In genomic region chr14:24551472-24551783, GRCm38 (mm10) we compare ENCODE assay signal across 14 mouse cellular contexts.
DNase-seq lines count a peak whose midpoint lies in the region; ATAC-seq and TF ChIP-seq lines count a peak whose summit lies in the region.
"Had no signal": no experiment of that assay in that cellular context is flagged by ENCODE, and none has a peak within 500 bp of the region (broad histone marks: within the 10 kb centered on the region; RNA-seq: fewer than 3 reads in every experiment).

No protein-coding gene starts in this region.

- no peaks in the 10 kb centered on the region for H3K36me3 ChIP-seq in forebrain, postnatal 0 days (ENCODE audit: insufficient read depth)
- no peaks in the 10 kb centered on the region for H3K36me3 ChIP-seq in midbrain, embryonic 10.5 days
- H3K36me3 ChIP-seq in neural tube, embryonic 13.5 days, result no peaks in the 10 kb centered on the region
- H3K36me3 ChIP-seq: heart, embryonic 15.5 days had no signal

- no peak overlapping the region for H3K4me2 ChIP-seq in forebrain, postnatal 0 days (ENCODE audit: low read depth)
- H3K4me2 ChIP-seq in neural tube, embryonic 13.5 days, result no peak overlapping the region
- H3K4me2 ChIP-seq: heart, embryonic 15.5 days; lung, embryonic 14.5 days had no signal

- no peaks in the 10 kb centered on the region for H3K27me3 ChIP-seq in forebrain, postnatal 0 days (ENCODE audit: insufficient read depth, low read length)
- H3K27me3 ChIP-seq in midbrain, embryonic 10.5 days (ENCODE audit: low read depth, poor library complexity, severe bottlenecking), result no peaks in the 10 kb centered on the region
- H3K27me3 ChIP-seq in neural tube, embryonic 13.5 days, result no peaks in the 10 kb centered on the region
- H3K27me3 ChIP-seq: heart, embryonic 15.5 days had no signal

- peak overlapping the region; percentile 68 for H3K27ac ChIP-seq in layer of hippocampus, adult 2 months
- peak overlapping the region; percentile 69 for H3K27ac ChIP-seq in forebrain, postnatal 0 days (ENCODE audit: low read depth, low read length)
- peak overlapping the region; percentile 63 for H3K27ac ChIP-seq in midbrain, embryonic 10.5 days (replicated peaks)
- H3K27ac ChIP-seq in neural tube, embryonic 13.5 days (replicated peaks), result peak overlapping the region; percentile 95
- H3K27ac ChIP-seq: heart, embryonic 15.5 days; kidney, postnatal 0 days had no signal

- H3K9me3 ChIP-seq in forebrain, postnatal 0 days (ENCODE audit: low read length), result no peaks in the 10 kb centered on the region
- H3K9me3 ChIP-seq in midbrain, embryonic 10.5 days (replicated peaks), result 0 out of 2 replicates have a peak, but pooled peaks cover 6% of the 10 kb centered on the region
- H3K9me3 ChIP-seq in neural tube, embryonic 13.5 days, result peaks cover 6% of the 10 kb centered on the region
- H3K9me3 ChIP-seq: heart, embryonic 15.5 days had no signal

- H3K4me1 ChIP-seq in forebrain, postnatal 0 days (ENCODE audit: insufficient read depth), result no peaks in the 10 kb centered on the region
- H3K4me1 ChIP-seq in midbrain, embryonic 10.5 days, result peaks cover 10% of the 10 kb centered on the region
- H3K4me1 ChIP-seq in neural tube, embryonic 13.5 days (replicated peaks), result peaks cover 20% of the 10 kb centered on the region
- H3K4me1 ChIP-seq: heart, embryonic 15.5 days had no signal

- no peak overlapping the region for H3K9ac ChIP-seq in forebrain, postnatal 0 days
- H3K9ac ChIP-seq in neural tube, embryonic 13.5 days, result no peak overlapping the region; the same call in 1 of the 2 replicates
- H3K9ac ChIP-seq: heart, embryonic 15.5 days; lung, embryonic 14.5 days had no signal

- H3K4me3 ChIP-seq in layer of hippocampus, adult 2 months, result no peak overlapping the region
- no peak overlapping the region for H3K4me3 ChIP-seq in forebrain, postnatal 0 days (ENCODE audit: low read depth, low read length)
- no peak overlapping the region for H3K4me3 ChIP-seq in midbrain, embryonic 10.5 days
- no peak overlapping the region for H3K4me3 ChIP-seq in neural tube, embryonic 13.5 days
- H3K4me3 ChIP-seq: heart, embryonic 15.5 days had no signal

- no peak for TF ChIP-seq CTCF in layer of hippocampus, adult 2 months (conservative IDR thresholded peaks at IDR 0.05)
- TF ChIP-seq CTCF in forebrain, postnatal 0 days (IDR thresholded peaks at IDR 0.05; ENCODE audit: low read depth), result no peak

- no peak for DNase-seq in layer of hippocampus, adult 2 months (ENCODE audit: low spot score in 2 of 2)
- no peak for DNase-seq in layer of hippocampus, postnatal 25 days (ENCODE audit: extremely low spot score in 1 of 2, low spot score in 1 of 2)
- DNase-seq in forebrain, postnatal 0 days, result no peak
- DNase-seq in midbrain, embryonic 10.5 days (ENCODE audit: low spot score), result no peak
- DNase-seq in gastrocnemius, adult 8-10 months (ENCODE audit: low spot score in 2 of 2), result no peak
- DNase-seq in liver, result no peak
- DNase-seq: heart, adult 18-20 months; lung, embryonic 14.5 days; thymus, postnatal 4 days had no signal

- WGBS in forebrain, postnatal 0 days, result 54% methylated on average over 3 of the region's 3 CpGs
- WGBS in midbrain, embryonic 10.5 days, result 84% methylated on average over 3 of the region's 3 CpGs
- 55% methylated on average over 3 of the region's 3 CpGs for WGBS in neural tube, embryonic 13.5 days

- no peak; the same call in 1 of the 2 replicates for ATAC-seq in forebrain, postnatal 0 days
- ATAC-seq in neural tube, embryonic 13.5 days (ENCODE audit: low read depth), result no peak
- ATAC-seq in erythroblast, adult 5-6 weeks (replicated peaks; ENCODE audit: low FRiP score, poor library complexity, severe bottlenecking), result no peak
- ATAC-seq: activated CD4-positive, CD25-positive, alpha-beta regulatory T cell, adult 4 months had no signal
